Mouse (Mus musculus) heart, adult 9 months (tissue): ENCODE results near the gene Gm10642.

Experiments
- DNase-seq, 2 experiments: peaks; one replicate each; pipeline ENCODE4 v3.0.0; 2022; ENCODE audit warnings: low spot score in 2 of 2

The Gm10642 gene

DNA sequence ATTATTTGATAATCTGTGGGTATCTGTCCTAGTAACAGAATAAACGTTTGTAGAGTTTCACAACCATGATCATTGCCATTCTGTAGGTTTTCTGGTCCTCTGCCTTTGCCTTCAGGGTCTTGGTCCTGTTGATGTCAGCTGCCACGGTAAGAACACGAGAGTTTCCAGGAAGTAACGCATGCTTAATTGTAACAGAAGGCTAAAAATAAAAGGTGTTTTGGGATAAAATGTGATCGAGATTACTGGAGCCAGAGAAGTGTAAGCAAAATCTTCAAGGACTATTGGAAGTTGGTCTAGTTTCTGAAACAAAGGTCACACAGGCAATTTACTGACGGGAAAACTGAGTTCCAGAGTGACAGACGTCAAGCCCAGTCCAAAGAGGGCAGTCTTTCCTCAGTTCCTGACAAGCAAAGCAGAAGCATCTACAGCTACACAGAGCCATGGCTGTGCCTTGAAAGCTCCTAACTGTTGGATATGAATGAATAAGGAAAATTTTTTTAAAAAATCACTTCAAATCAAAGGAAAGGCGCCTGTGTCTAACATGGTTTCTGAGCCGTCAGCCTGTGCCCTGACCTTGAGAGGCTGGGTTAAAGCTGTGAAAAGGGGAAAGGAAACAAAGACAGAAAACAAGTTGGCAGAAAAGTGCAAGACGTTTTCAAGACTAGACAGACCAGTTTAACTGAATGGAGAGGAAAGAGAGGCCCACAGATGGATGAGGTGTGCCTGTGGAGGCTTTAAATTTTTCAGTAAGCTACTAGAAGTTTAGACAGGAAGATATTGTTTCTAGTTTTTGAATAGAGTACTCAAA, 15.9 kb downstream of the Gm10642 start:
- peak in 1 of 2 experiments; percentile 38 for DNase-seq

DNA sequence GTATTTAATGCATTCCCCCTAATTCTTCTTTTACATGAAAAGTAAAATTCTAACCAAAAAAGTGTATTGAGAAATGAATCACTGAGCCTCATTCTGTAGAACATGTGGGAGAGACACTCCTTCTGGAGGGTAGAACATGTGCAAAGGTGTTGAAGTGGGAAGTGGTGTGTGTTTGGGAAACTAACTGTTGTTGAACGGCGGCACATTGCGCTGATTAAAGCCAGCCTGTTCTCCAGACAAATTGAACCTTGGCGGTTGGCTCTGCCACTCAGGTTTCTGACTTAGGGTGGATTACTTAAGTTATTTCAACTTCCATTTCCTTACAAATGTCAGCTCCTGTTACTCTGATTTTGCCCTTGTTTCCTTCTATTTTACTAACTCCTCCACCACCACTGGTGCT, 17.6 kb downstream of the Gm10642 start:
- DNase-seq = no peak

DNA sequence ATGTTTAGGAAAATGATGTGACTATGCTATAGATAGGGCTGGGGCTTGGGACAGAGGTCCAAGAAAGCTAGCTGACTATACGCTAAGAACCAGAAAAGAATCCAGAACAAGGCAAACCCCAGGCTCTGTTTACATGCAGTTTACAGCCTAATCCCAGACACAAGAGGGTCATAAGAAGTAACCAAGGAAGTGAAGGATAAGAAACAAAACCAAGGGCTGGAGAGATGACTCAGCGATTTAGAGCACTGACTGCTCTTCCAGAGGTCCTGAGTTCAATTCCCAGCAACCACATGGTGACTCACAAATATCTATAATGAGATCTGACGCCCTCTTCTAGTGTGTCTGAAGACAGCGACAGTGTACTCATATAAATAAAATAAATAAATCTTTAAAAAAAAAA, 19.1 kb downstream of the Gm10642 start:
- DNase-seq = no peak

DNA sequence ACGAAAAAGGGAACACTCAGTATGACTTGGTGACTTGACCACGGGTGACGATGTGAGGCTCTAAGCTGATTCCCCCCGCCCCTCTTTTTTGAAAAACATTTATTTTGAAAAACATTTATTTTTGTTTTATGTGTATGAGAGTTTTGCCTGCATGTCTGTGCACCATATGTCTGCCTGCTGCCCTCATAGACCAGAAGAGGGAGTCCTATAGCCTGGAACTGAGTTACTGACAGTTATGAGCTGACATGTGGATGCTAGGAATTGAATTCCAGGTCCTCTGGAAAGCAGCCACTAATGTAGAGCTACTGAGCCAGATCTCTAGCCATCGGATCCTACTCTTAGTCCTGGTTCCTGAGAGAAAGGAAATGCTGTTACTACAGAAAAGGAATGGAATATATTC, 19.9 kb downstream of the Gm10642 start:
- no peak for DNase-seq

DNA sequence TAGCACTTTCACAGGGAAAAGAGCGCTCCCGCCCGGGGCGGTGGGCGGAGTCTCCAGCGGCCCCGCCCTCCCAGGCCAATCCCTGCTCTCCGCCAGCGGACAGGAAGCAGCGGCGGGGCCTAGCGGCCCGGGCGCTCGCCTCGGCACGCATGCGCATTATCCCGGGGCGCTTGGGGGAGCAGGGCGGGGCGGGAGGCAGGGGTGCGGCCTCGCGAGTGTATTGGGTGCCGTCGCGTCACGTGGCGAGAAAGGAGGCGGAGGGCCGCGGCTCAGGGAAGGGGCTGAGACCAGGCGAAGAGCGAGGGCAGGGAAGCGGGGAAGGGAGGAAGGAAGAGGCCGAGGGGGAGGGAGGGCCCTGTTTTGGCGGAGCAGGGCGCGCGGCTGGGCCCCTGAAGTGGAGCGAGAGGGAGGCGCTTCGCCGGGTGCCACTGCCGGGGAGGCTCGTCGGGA, 22.7 kb downstream of the Gm10642 start, which contains the start of gene Adam10:
Gene Adam10, plus strand, starts transcription at position 316 of the 450 bp plus-strand sequence.
- peak; percentile 98 for DNase-seq

DNA sequence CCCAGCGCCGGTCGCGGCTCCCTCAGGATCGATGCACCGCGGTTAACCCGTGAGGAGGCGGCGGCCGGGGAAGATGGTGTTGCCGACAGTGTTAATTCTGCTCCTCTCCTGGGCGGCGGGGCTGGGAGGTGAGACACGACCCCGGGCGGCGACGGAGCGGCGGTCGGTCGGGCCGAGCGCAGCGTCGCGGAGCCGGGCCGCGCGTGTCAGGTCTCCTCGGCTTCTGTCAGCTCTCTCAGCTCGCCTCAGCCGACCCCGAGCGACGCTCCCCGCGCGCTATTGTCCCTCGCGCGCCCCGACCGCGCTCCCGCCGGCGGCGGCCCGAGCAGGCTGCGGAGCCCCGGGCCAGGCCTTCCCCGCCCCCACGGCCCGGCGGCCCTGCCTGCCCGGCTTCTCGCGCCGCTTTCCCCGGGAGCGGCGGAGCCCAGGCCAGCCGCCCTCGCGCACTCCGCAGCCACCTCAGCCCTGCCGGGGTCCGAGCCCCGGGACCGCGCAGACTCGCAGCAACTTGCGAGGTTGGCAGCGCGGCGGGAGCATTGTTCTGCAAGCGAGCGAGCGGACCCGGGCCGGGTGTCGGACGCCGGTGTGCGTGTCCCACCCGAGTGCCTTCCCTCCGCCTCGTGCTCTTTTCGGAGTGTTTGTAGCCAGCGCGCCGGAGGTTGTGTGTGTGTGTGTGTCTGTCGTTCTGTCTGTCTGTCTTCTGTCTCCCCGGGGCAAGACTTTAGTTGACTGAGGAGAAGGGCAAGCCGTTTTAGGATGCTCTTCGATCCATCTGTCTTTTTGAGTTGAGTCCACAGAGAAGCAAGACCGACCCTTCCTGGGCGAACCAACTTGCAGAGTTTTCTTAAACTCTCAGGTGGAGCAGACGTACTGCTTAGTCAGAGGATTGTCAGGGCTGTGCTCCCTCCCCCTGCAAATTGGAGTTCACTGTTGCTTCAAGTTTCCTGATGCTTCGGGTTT, 23.4 kb downstream of the Gm10642 start:
- peak; percentile 35 to 38 for DNase-seq

DNA sequence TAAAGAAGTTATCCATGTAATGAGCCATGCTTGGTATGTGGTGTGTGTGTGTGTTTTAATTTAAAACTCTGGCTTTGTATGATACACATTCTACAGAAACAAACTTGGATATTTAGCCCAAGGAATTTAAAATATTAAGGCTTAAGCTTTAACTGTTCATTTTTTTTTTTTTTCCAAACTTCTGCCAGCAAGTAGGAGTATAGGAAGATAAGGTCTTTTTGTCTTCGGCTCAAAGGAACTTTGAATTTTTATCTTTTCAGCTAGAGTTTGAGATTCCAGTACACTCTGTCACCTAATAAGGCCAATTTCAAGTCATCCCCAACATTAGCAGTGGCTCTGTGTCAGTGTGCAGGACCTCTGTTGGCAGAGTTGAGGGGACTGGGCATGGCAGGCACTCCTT, 26.2 kb downstream of the Gm10642 start:
- no peak for DNase-seq

DNA sequence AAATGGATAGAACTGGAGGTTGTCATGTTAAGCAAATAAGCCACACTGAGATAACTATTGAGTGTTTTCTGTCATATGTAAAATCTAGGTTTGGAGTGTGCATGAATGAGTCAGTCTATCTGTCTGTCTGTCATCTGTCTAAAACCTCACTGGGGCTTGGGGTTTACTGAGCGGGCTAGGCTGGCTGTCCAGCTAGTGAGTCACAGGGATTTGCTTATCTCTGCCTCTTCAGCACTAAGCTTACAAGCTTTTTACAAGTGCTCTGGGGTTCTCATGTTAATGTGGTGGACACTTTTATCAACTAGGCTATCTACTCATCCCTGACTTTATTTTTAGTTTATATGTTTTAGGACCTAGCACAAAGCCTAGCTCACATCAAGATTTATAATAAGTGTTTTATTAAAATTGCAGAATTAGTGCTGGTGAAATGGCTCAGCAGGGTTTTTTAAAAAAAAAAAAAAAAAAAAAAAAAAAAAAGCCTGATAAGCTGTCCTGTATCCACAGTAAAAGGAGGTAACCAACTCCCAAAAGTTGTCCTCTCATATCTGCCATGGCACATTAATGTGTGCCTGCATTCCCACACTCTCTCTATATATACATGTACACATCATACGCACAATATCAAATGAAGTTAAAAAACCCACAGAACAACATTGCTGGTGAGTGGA, 32.4 kb downstream of the Gm10642 start:
- DNase-seq = no peak

DNA sequence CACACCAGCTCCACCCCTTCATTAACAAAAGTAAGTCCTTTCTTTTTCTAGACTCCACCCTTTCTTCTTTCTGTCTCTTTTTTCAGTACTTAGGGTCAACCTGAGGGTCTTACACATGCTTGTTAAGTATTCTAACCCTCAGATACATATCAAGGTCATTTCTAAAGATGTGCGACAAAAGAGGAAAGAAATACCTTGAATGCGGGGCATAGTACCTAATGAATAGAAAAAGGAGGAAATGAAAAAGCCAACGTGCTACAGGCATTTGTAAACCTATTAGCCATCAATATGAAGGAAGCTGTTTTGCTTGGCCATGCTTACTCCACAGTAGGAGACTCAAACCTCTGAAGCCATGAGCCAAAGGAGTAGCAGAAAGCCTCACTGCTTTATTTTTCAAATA, 33.9 kb downstream of the Gm10642 start:
- DNase-seq = no peak

DNA sequence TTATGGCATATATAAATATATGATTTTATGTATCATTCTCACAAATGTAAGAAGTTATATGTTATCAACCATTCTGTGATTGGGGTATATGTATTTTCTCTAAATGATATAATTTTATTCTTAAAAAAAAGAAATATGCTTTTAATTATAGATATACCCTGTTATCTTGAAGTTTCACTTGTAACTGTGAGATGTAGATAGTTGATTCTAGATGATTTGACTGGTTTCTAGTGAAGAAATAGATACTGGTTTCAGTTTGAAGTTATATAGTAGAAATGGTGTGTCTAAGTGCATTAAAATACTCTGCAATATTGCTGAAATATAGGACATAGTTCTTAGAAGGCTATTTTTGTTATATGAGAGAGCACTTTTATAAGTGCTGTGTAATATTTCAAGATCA, 34.5 kb downstream of the Gm10642 start:
- DNase-seq = no peak

DNA sequence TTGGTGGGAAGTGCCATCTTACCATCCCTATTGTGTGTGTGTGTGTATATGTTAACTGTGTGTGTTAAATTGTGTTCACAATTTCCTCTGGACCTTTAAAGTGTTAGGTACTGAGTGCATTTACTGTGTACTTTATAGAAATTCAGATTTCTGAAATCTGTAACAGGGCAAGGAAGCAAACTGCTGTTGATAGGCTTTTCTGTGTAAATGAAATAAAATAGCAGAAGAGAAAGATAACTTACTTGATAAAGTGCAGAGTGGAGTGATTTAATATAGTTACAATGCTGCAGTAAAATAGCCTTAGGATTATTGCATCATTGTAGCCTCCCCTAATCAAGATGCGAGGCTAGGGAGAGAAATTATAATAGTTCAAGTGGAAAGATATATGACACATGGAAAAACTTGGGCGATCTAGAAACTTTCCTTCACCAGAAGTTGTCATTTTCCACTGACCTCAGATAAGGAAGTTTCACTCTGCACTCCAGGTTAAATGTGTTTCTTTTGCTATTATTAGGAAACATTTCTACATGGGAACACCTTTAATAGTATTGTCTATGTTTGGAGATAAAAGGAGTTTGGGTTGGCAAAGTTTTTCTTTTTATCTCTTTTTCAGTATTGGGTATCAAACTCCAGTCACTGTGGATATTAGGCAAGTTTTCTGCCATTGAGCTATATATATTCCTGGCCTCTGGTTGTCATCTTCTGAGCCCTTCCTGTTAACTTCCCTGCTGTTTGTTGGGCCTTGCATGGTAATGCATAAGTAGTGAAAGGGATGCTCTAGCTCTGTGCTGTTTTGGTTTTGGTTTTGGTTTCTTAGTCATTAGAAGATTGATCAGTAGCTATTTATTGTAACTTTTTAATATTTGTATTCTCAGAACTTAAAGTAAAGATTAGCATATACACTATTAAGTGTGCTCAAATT, 36.0 kb downstream of the Gm10642 start:
- DNase-seq = no peak

DNA sequence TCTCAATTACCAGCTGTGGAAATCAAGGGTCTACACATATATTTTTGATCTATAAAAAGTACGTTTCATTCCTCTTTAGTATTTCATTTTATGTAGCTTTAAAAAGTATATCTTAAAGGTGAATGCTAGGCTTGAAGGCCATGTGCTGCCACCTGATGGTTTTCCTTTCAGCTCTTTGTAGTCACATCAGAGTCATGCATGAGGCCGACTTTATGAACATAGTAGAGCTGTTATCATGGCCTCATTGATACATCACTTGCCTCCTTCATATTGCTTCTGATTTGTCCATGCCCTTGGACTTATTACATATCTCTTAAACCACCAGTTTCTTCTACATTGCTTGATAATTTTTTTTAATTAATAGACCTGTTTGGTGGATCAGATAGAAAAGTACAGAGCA, 39.7 kb downstream of the Gm10642 start:
- DNase-seq = no peak

DNA sequence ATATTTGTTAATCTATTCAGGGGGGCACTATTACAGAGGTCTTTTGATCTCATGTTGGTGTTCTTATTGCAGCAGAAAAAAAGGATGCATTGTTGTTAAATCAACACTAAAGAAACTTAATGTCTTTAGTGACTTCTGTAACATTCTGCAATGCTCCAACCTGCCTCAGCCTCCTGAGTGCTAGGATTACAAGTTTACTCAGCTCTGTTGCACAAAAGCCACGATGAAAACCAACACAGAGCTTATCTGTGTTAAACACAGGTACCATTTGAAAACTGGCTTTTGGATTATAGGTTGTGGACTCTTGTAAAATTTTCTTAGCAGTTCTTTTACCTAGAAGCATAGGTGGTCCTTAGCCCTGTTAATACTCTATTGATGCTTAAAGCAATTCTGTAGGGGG, 42.0 kb downstream of the Gm10642 start:
- no peak for DNase-seq

DNA sequence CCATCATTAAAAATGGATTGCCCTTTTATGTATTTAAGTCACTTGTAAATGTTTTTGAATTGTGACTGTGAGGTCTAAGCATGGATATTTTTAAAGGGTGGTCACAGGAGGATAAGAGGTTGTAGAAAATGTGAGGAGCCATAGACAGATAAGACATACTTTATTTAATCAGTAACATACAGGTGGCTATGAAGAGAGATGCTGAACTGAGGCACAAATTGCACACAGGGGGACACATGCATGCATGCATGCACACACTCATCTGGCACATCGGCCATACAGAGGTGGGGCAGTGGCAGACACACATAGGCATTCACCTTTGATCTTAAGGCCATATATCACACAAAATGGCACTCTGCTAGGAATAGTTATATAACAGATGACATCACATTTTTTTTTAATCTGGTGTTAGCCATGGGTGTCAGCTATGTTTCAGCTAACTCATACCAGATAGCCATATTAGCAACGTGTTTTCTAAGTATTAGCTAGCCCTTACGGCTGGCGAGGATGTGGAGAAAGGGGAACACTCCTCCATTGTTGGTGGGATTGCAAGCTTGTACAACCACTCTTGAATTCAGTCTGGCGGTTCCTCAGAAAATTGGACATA, 47.6 kb downstream of the Gm10642 start:
- DNase-seq = no peak

DNA sequence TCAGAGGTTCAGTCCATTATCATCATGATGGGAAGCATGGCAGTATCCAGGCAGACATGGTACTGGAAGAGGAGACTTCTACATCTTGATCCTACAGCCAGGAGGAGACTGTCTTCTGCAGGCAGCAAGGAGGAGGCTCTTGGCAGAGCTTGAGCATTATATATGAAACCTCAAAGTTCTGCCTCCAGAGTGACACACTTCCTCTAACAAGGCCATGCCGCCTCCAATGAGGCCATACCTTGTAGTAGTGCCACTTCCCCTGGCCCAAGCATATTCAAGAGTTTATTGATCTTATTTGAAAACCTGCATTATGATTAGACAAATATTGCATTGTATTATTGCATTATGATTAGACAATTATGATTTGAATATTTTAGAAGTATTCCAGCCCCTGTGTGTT, 50.4 kb downstream of the Gm10642 start:
- no peak for DNase-seq
